Mouse (Mus musculus) MEL (cell line): ENCODE data around the gene Polr3gl.

Source experiments
- BHLHE40 ChIP-seq: IDR thresholded peaks from 2 replicates; pipeline ENCODE4 v1.6.1; 2012; ENCODE audit warnings: low read depth, mild to moderate bottlenecking, inconsistent platforms, low read length, improper control_type of control experiment, borderline replicate concordance
- CHD2 ChIP-seq: IDR thresholded peaks from 2 replicates; pipeline ENCODE4 v1.6.1; 2011; ENCODE audit warnings: low read length, improper control_type of control experiment
- CTCF ChIP-seq, 3 experiments: IDR thresholded peaks in 2 of 3; conservative IDR thresholded peaks in 1 of 3; 2 replicates each; pipeline ENCODE4 v1.5.1; 2011 to 2012; ENCODE audit warnings: low read length in 3 of 3, low read depth in 2 of 3, mild to moderate bottlenecking in 2 of 3, improper control_type of control experiment in 1 of 3, inconsistent platforms in 1 of 3, mixed read lengths in 1 of 3, moderate library complexity in 1 of 3; ENCODE audit not compliant: control insufficient read depth in 1 of 3, insufficient read depth in 1 of 3, poor library complexity in 1 of 3, severe bottlenecking in 1 of 3
- E2F4 ChIP-seq: IDR thresholded peaks from 2 replicates; pipeline ENCODE4 v1.6.1; 2011; ENCODE audit warnings: low read depth, low read length, improper control_type of control experiment, borderline replicate concordance
- EP300 ChIP-seq, 2 experiments: IDR thresholded peaks; 2 replicates each; pipeline ENCODE4 v1.6.1; 2011; ENCODE audit warnings: improper control_type of control experiment in 2 of 2, low read length in 2 of 2, low read depth in 1 of 2, mild to moderate bottlenecking in 1 of 2
- ETS1 ChIP-seq: IDR thresholded peaks from 2 replicates; pipeline ENCODE4 v1.6.1; 2012; ENCODE audit warnings: low read depth, mild to moderate bottlenecking, inconsistent platforms, low read length, improper control_type of control experiment, moderate library complexity
- MXI1 ChIP-seq: IDR thresholded peaks from 2 replicates; pipeline ENCODE4 v1.6.1; 2011; ENCODE audit warnings: mild to moderate bottlenecking, low read depth, low read length, improper control_type of control experiment
- NRF1 ChIP-seq: IDR thresholded peaks from 2 replicates; pipeline ENCODE4 v1.6.1; 2014; ENCODE audit warnings: low read depth, mild to moderate bottlenecking, inconsistent platforms, low read length, improper control_type of control experiment, moderate library complexity; ENCODE audit not compliant: poor library complexity, insufficient read depth, severe bottlenecking
- POLR2A ChIP-seq, 2 experiments: IDR thresholded peaks; 2 replicates each; pipeline ENCODE4 v1.6.1; 2011 to 2012; ENCODE audit warnings: low read length in 2 of 2, mild to moderate bottlenecking in 2 of 2, control low read depth in 1 of 2, improper control_type of control experiment in 1 of 2, low read depth in 1 of 2, moderate library complexity in 1 of 2; ENCODE audit not compliant: control insufficient read depth in 1 of 2, insufficient read depth in 1 of 2, poor library complexity in 1 of 2
- POLR2AphosphoS5 ChIP-seq: IDR thresholded peaks from 2 replicates; pipeline ENCODE4 v1.6.1; 2012; ENCODE audit warnings: low read depth, borderline replicate concordance, mild to moderate bottlenecking, inconsistent platforms, low read length, moderate library complexity, mixed read lengths
- SIN3A ChIP-seq: IDR thresholded peaks from 2 replicates; pipeline ENCODE4 v1.6.1; 2012; ENCODE audit warnings: low read length, improper control_type of control experiment, inconsistent platforms
- USF1 ChIP-seq: IDR thresholded peaks from 2 replicates; pipeline ENCODE4 v1.6.1; 2014; ENCODE audit warnings: low read depth, mild to moderate bottlenecking, inconsistent platforms, low read length, improper control_type of control experiment, moderate library complexity

DNA sequence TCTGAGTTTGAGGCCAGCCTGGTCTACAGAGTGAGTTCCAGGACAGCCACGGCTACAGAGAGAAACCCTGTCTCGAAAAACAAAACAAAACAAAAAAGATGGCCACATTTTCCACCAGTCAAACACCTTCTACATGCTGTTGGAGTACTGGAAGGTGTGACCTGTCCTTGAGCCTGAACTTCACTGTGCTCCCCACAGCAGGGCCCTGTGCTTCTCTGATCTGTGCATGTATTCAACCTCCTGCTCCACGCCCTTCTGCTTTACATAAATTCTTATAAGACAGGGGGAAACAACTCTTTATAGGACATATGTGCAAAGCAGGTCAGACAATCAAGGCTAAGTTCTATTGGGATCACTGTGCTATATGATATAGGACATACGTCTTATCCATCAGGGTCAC is 29.2 kb upstream of the Polr3gl start:
- TF ChIP-seq CTCF (IDR thresholded peaks at IDR 0.05 in 2 of 3, conservative IDR thresholded peaks at IDR 0.05 in 1 of 3; ENCODE audit: control insufficient read depth in 1 of 3, insufficient read depth in 1 of 3, low read depth in 2 of 3, low read length in 3 of 3, poor library complexity in 1 of 3, severe bottlenecking in 1 of 3) (no peak), BHLHE40 (no peak), NRF1 (no peak), SIN3A (no peak), ETS1 (no peak), POLR2A (IDR thresholded peaks at IDR 0.05; ENCODE audit: control insufficient read depth in 1 of 2, insufficient read depth in 1 of 2, low read depth in 1 of 2, low read length in 2 of 2, poor library complexity in 1 of 2) (no peak), E2F4 (no peak), POLR2AphosphoS5 (no peak), MXI1 (no peak), CHD2 (no peak), USF1 (no peak), EP300 (IDR thresholded peaks at IDR 0.05; ENCODE audit: low read depth in 1 of 2, low read length in 2 of 2) (no peak)
